Mouse (Mus musculus) liver, postnatal 0 days (tissue): ENCODE results near the gene Ankar.

Experiments used
- CTCF ChIP-seq: sonication (generic); IDR thresholded peaks from 2 replicates; pipeline ENCODE4 v1.5.1; 2016; ENCODE audit warnings: antibody characterized with exemption, low read depth
- EP300 ChIP-seq: IDR thresholded peaks from 2 replicates; pipeline ENCODE4 v1.6.1; 2016; ENCODE audit warnings: antibody characterized with exemption, low read depth, mild to moderate bottlenecking

DNA sequence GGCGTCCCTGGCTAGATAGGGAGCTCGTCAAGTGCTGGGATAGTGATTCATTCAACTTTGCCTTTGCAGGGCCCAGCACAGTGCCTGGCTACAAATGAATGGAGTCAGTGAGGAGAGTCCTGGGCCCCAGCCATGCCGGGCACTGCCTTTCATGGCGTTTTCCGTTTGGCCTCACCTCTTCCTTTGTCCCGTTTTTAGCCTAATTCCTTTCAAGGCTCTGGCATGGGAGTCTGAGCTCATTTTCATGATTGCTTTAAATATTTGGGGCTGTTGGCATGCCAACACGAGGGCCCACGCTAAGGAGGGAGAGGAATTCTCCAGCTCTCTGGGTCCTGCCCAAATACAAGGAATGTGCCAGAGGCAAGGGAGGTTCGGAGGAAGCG, 39.3 kb upstream of the Ankar start:
- TF ChIP-seq EP300 (no peak), CTCF (no peak)
